Mouse (Mus musculus) cortical plate, adult 2 months (tissue): ENCODE measurements around the gene Ehd1.

Experiments used
- CTCF ChIP-seq: fragments of 200-500 bp; IDR thresholded peaks from 2 replicates; pipeline ENCODE4 v1.5.1; 2011; ENCODE audit warnings: mild to moderate bottlenecking, control low read depth, low read length; ENCODE audit not compliant: insufficient read depth; ENCODE audit errors: extremely low read depth
- POLR2A ChIP-seq: fragments of 200-500 bp; IDR thresholded peaks from 2 replicates; pipeline ENCODE4 v1.6.1; 2011; ENCODE audit warnings: mild to moderate bottlenecking, low read length, control low read depth; ENCODE audit not compliant: insufficient read depth; ENCODE audit errors: extremely low read depth

GRCm38 (mm10) chr19:6278439-6279073 lies 2.0 kb downstream of the Ehd1 start:
- TF ChIP-seq CTCF (no peak), POLR2A (no peak)
